Mouse (Mus musculus) erythroblast, embryonic 14.5 days (primary cell): ENCODE measurements around the gene Farsa.

Source experiments
- GATA1 ChIP-seq: IDR thresholded peaks from 2 replicates; pipeline ENCODE4 v1.6.1; 2012; ENCODE audit warnings: low read length, inconsistent platforms, mixed read lengths
- TAL1 ChIP-seq: IDR thresholded peaks from 3 replicates; pipeline ENCODE4 v1.6.1; 2012; ENCODE audit warnings: low read length, inconsistent platforms, mixed read lengths

DNA sequence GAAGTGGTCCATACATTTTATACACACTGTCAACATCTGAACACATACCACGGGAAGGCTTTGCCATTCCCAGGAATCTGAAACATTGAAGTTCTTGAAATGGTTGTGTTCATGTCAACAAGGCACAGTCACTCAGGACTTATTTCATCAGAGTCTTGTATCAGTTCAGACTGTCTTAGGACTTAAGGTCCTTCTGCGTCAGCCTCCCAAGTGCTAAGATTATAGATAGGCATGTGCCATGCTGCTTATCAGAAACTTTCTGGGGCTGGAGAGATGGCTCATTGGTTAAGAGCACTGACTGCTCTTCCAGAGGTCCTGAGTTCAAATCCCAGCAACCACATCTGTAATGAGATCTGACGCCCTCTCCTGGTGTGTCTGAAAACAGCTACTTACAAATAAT, 17.6 kb downstream of the Farsa start:
- TF ChIP-seq GATA1 (no peak), TAL1 (no peak)
